Comparison of ENCODE assay signal across 23 mouse cellular contexts in the genomic region with DNA sequence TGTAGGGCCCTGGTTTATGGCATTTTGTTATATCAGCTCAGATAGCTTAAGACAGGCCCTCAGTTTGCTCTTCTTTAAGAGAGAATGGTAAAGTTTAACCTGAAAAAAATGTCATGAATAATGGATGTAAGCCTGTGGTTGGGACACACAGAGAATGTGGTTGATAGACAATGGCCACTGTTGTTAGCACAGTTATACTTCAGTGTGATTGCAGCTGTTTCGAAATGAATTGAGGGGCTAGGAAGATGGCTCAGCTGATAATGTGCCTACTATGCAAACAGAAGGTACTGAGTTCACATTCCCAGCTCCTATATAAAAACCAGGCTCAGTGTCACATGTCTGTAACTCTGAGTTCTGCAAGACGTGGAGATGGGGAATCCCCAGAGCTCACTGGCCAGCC.
"Had no signal": no experiment of that assay in that cellular context is flagged by ENCODE, and none has a peak within 500 bp of the region (broad histone marks: within the 10 kb centered on the region; RNA-seq: fewer than 3 reads in every experiment).

No protein-coding gene starts in this region.

- ATAC-seq: hindbrain, embryonic 16.5 days; inflammation-experienced regulatory T-cells, adult 6 months; intestine, embryonic 15.5 days; intestine, postnatal 0 days had no signal

- DNase-seq: gastrocnemius, adult 2 months; gastrocnemius, postnatal 10 days; gastrocnemius, postnatal 25 days; heart, adult 2 months; heart, postnatal 14 days; heart, postnatal 4 days; kidney, adult 18-20 months; kidney, adult 8-10 months; kidney, postnatal 10 days; kidney, postnatal 25 days; kidney, postnatal 4 days; left cerebral cortex, postnatal 4 days; liver, embryonic 13.5 days had no signal

- H3K27me3 ChIP-seq: heart, embryonic 13.5 days; heart, embryonic 15.5 days; hindbrain, embryonic 12.5 days; intestine, embryonic 15.5 days; limb, embryonic 13.5 days; limb, embryonic 15.5 days; liver, embryonic 13.5 days; liver, embryonic 15.5 days had no signal
